Mouse (Mus musculus) stomach, embryonic 14.5 days (tissue): ENCODE results near the gene Krtap9-1. TPM values are rescaled to one million over a fixed set of nuclear protein-coding genes. Genes with fewer than 3 reads are reported as not detected.
"Not testable (repeated sequence)": the region's sequence is repeated elsewhere in the genome, so short reads cannot be mapped to it uniquely, and the experiment has no call there.

Source experiments
- ATAC-seq: fragments of 200-750 bp; cut with Nextera tagmentation; 2 replicates; pipeline ENCODE4 v1.8.0; 2017; ENCODE audit warnings: low read depth, moderate TSS enrichment; ENCODE audit not compliant: insufficient number of reproducible peaks, insufficient read depth, low FRiP score
- H3K27ac ChIP-seq: fragments of 300-500 bp; sonication (generic); 2 replicates; pipeline ENCODE4 v1.5.1; 2014; ENCODE audit warnings: mild to moderate bottlenecking, low read length, moderate library complexity, mixed read lengths
- H3K27me3 ChIP-seq: fragments of 300-500 bp; sonication (generic); 2 replicates; pipeline ENCODE4 v1.6.1; 2014; ENCODE audit warnings: low read length, control low read depth, mixed read lengths; ENCODE audit not compliant: control insufficient read depth, insufficient read depth
- H3K36me3 ChIP-seq: fragments of 300-500 bp; sonication (generic); 2 replicates; pipeline ENCODE4 v1.6.1; 2014; ENCODE audit warnings: mild to moderate bottlenecking, control low read depth, low read length, moderate library complexity, mixed read lengths; ENCODE audit not compliant: control insufficient read depth, insufficient read depth
- H3K4me1 ChIP-seq: fragments of 300-500 bp; sonication (generic); 2 replicates; pipeline ENCODE4 v1.6.1; 2014; ENCODE audit warnings: low read length, control low read depth, mixed read lengths; ENCODE audit not compliant: control insufficient read depth, insufficient read depth
- H3K4me2 ChIP-seq: fragments of 300-500 bp; sonication (generic); replicated peaks from 2 replicates; pipeline ENCODE4 v1.6.1; 2014; ENCODE audit warnings: low read depth, low read length, control low read depth
- H3K4me3 ChIP-seq: fragments of 300-500 bp; sonication (generic); 2 replicates; pipeline ENCODE4 v1.5.1; 2014; ENCODE audit warnings: low read depth, low read length, control low read depth
- H3K9ac ChIP-seq: fragments of 300-500 bp; sonication (generic); replicated peaks from 2 replicates; pipeline ENCODE4 v1.6.1; 2014; ENCODE audit warnings: low read depth, mild to moderate bottlenecking, control low read depth, low read length, moderate library complexity, mixed read lengths
- H3K9me3 ChIP-seq: fragments of 300-500 bp; sonication (generic); 2 replicates; pipeline ENCODE4 v1.6.1; 2016; ENCODE audit warnings: low read depth, low read length, control low read depth; ENCODE audit not compliant: control insufficient read depth
- whole genome bisulfite sequencing: fragments of 180-500 bp; shearing (Covaris S2); extraction: QIAGEN DNeasy Blood & Tissue Kit; methylation state at CpG from one replicate; pipeline ENCODE4 v1.1.7; 2014; 5-methylcytosine and 5-hydroxymethylcytosine counted together
- polyA plus RNA-seq: library from polyadenylated mRNA; unstranded; fragments of >200 nt; fragmentation: Nextera tagmentation; extraction: Ambion mirVana; gene quantifications from 2 replicates; pipeline ENCODE4 v1.2.1, GENCODE M21; 2014

Krtap9-1 gene
- not detected in 2 replicates for polyA plus RNA-seq

DNA sequence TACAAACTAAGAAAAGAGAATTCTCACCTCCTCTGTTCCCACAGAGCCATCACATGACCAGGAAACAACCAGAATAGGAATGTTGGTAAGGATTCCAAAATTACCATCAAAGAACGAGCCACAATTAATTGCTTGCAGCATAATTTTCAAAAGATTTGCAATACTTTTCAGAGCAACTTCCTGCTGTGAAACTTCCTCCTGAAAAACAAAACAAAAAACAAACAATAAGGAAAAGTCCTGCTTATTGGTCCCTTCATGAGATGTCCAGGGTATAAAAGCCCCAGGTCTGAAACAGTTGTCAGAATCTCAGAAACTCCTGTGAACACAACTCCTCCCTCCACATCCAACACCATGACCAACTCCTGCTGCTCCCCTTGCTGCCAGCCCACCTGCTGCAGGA lies at the start of gene Krtap9-1:
Gene Krtap9-1 (plus strand): TSS at position 301 of the 400 bp plus-strand sequence.
- H3K4me2 ChIP-seq, H3K4me1 ChIP-seq, H3K27me3 ChIP-seq, H3K4me3 ChIP-seq, H3K27ac ChIP-seq, H3K9ac ChIP-seq, H3K36me3 ChIP-seq, ATAC-seq, H3K9me3 ChIP-seq: not testable (repeated sequence)
- 72% methylated on average over 1 of the region's 1 CpGs for WGBS

DNA sequence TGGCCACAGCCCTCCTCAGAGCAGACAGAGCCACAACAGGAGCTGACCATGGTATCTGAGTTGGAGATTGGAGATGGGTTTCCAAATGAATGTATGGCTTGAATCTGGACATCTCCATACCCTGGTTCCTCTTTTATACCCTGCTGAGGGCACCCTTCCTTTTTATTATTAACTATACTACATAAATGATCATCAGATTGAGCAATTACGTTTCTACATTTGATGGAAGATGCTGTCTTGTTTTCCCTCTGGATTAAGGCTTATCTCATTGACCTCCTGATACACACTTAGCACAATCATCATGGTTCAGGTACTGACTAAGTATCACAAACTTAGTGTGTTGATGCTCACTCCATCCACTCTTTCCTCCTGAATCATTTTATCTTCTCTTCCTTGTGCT lies 35.2 kb upstream of the Krtap9-1 start, which contains the start of gene 2300003K06Rik:
Gene 2300003K06Rik (minus strand): TSS at position 101 of the 400 bp plus-strand sequence.
- H3K9me3 ChIP-seq, result no peaks in the 10 kb centered on the region

DNA sequence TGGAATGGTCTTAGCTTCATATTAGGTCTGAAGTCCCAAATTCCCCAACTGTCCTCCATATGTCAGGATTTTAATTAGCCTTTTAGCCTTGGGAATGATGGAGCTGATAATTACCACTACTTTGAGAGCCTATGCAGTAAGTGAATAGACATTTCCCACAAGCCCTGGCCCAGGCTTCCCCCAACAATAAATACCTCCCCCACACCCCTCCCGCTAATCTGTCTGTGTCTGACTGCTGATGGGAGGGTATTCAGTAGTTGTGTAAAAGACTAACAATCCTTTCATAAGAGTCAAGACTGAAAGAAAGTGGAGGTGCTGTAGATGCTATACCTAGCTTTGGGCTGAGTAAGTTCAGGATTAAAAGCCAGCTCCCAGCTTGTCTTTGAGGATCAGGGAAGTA lies 31.0 kb upstream of the Krtap9-1 start:
- WGBS, result 65% methylated on average over 1 of the region's 1 CpGs
- no peak overlapping the region for H3K27ac ChIP-seq
- no peak overlapping the region for H3K9ac ChIP-seq
- H3K27me3 ChIP-seq, result no peaks in the 10 kb centered on the region
- H3K4me3 ChIP-seq, result no peak overlapping the region
- H3K4me1 ChIP-seq, result no peaks in the 10 kb centered on the region
- no peak overlapping the region for H3K4me2 ChIP-seq
- no peaks in the 10 kb centered on the region for H3K9me3 ChIP-seq
- ATAC-seq, result no peak
- H3K36me3 ChIP-seq, result no peaks in the 10 kb centered on the region

More for the DNA sequence above, 35.2 kb upstream of the Krtap9-1 start, which contains the start of gene 2300003K06Rik:
- no peak for ATAC-seq
- Histone ChIP-seq H3K9ac (no peak within 1 kb of the TSS), H3K4me1 (no peaks in the 10 kb centered on the region), H3K36me3 (no peaks in the 10 kb centered on the region), H3K27ac (no peak within 1 kb of the TSS), H3K4me3 (no peak within 1 kb of the TSS), H3K27me3 (no peaks in the 10 kb centered on the region), H3K4me2 (no peak within 1 kb of the TSS)
- 67% methylated on average over 1 of the region's 1 CpGs for WGBS

DNA sequence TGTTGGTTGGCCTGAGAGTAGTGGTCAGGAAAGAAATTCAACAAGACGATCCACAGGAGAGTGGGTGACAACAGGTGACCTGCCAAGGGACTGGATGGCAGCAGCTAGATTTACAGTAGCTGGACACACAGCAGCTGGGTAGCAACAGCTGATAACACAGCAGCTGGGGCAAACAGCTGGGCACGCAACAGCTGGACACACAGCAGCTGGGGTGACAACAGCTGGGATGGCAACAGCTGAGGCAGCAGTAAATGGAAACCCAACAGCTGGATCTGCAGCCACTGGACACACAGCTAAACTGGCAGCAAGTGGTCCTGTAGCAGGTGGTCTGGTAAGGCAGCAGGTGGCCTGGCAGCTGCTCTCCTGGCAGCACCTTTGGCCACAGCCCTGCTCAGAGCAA lies 26.4 kb upstream of the Krtap9-1 start:
- Histone ChIP-seq H3K27ac (no peak overlapping the region), H3K4me3 (no peak overlapping the region), H3K36me3 (no peaks in the 10 kb centered on the region), H3K9ac (no peak overlapping the region), H3K4me1 (no peaks in the 10 kb centered on the region), H3K9me3 (no peaks in the 10 kb centered on the region), H3K27me3 (no peaks in the 10 kb centered on the region), H3K4me2 (no peak overlapping the region)
- WGBS, result 81% methylated on average over 2 of the region's 2 CpGs
- ATAC-seq, result no peak

DNA sequence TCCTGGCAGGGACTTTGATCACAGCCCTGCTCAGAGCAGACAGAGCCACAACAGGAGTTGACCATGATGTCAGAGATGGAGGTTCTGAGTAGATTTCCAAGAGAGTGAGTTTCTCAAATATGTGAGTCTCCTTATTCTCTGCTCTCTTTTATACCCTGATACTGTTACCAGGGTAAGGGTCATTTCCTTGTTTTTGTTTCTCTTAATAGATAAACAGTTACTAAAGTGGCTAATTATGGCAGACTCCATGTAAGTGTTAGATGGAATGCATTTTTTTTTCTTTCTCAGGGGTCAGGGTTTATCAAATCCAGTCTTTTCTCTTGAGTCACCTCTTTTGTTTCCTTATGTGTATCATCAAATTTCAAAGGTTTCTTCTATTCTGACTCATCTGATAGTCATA lies 21.7 kb upstream of the Krtap9-1 start, which contains the start of gene Krtap4-16:
Gene Krtap4-16 (minus strand): TSS at position 101 of the 400 bp plus-strand sequence.
- Histone ChIP-seq H3K9ac (no peak within 1 kb of the TSS), H3K4me1 (no peaks in the 10 kb centered on the region), H3K4me3 (no peak within 1 kb of the TSS), H3K27ac (no peak within 1 kb of the TSS), H3K9me3 (no peaks in the 10 kb centered on the region), H3K4me2 (no peak within 1 kb of the TSS), H3K36me3 (no peaks in the 10 kb centered on the region), H3K27me3 (no peaks in the 10 kb centered on the region)
- ATAC-seq, result no peak

DNA sequence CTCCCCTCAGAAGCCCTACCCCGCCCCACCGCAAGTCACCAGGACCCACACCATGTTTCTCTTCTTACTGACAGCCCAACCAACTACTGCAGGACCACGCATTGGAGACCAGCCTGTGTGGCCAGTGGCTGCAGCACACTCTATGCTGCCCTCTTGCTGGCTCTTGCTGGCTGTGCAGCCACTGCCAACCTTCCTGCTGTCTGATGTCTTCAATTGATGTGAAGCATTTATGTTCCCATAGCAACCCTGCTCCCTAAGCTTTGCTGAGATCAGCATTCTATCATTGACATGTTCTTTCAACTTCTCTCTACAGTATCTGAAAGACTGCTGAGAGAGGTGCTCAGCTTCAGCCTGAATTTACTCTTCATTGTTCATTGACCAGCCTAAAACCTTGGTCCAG lies 19.1 kb upstream of the Krtap9-1 start:
- 43% methylated on average over 3 of the region's 3 CpGs for WGBS
- Histone ChIP-seq H3K9me3 (no peaks in the 10 kb centered on the region), H3K27ac (no peak overlapping the region), H3K27me3 (no peaks in the 10 kb centered on the region), H3K4me2 (no peak overlapping the region), H3K9ac (no peak overlapping the region), H3K36me3 (no peaks in the 10 kb centered on the region), H3K4me3 (no peak overlapping the region), H3K4me1 (no peaks in the 10 kb centered on the region)
- ATAC-seq, result no peak

DNA sequence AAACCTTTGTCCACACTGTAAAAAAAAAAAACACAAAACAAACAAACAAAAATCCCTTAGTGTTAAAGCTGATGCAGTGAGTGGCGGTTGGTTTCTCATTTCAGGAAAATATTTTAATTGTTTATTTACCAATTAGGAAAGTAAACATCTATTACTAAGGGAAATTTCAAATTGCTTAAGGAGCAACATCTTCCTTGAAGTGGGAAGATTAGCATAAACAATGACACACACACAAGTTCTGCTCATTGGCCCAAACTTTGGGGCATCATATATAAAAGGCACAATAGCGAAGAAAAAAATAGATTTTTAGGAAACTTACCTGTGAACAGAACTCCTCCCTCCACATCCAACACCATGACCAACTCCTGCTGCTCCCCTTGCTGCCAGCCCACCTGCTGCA lies 15.6 kb upstream of the Krtap9-1 start, which contains the start of gene Gm11568:
Gene Gm11568 (plus strand): TSS at position 301 of the 400 bp plus-strand sequence.
- no peak within 1 kb of the TSS for H3K4me3 ChIP-seq
- no peaks in the 10 kb centered on the region for H3K9me3 ChIP-seq
- 79% methylated on average over 2 of the region's 2 CpGs for WGBS
- H3K27me3 ChIP-seq, result no peaks in the 10 kb centered on the region
- ATAC-seq, result no peak
- H3K27ac ChIP-seq, result no peak within 1 kb of the TSS
- H3K4me1 ChIP-seq, result no peaks in the 10 kb centered on the region
- no peak within 1 kb of the TSS for H3K9ac ChIP-seq
- no peaks in the 10 kb centered on the region for H3K36me3 ChIP-seq
- no peak within 1 kb of the TSS for H3K4me2 ChIP-seq

DNA sequence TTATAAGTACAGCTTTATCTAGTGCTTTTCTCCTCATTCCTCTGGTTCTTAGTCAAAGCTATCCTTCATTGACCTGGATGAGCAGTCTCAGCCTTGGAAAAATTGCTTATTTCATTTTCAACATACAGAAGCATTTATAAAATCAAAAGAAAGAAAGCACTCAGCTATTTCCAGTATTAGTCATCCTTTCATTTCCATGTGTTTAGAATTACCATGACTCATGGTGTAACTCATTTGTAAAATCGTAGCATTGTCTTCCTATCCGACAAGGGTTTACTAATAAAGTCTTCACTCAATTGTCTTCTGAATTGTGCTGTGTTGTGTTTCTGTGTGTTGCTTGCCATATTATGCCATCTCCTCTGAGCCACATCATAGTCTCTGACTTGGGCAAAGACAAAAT lies 14.4 kb upstream of the Krtap9-1 start:
- ATAC-seq, result no peak
- Histone ChIP-seq H3K4me3 (no peak overlapping the region), H3K36me3 (no peaks in the 10 kb centered on the region), H3K9ac (no peak overlapping the region), H3K4me2 (no peak overlapping the region), H3K4me1 (no peaks in the 10 kb centered on the region), H3K27me3 (no peaks in the 10 kb centered on the region), H3K27ac (no peak overlapping the region), H3K9me3 (no peaks in the 10 kb centered on the region)
- 66% methylated on average over 2 of the region's 2 CpGs for WGBS

DNA sequence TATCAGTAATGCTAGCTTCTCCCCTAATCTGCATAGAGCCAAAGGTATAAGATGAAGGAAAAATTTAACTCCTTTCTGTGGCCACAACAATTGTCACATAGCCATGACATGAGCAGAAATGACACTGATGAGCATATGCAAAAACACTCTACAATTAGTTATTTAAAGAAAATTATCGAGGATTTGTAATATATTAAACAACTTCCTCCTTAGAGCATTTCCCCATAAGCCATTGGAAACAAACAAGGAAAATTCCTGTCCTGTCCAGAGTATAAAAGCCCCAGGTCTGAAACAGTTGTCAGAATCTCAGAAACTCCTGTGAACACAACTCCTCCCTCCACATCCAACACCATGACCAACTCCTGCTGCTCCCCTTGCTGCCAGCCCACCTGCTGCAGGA lies 9.0 kb upstream of the Krtap9-1 start, which contains the start of gene Gm11559:
Gene Gm11559 (plus strand): TSS at position 301 of the 400 bp plus-strand sequence.
- ATAC-seq, H3K36me3 ChIP-seq, H3K9ac ChIP-seq, H3K4me1 ChIP-seq, H3K4me2 ChIP-seq, H3K27me3 ChIP-seq, H3K27ac ChIP-seq, H3K9me3 ChIP-seq, H3K4me3 ChIP-seq: not testable (repeated sequence)
- WGBS, result 57% methylated on average over 1 of the region's 1 CpGs
